In genomic region chr10:7787319-7787718, GRCm38 (mm10) we compare ENCODE assay signal across 22 mouse cellular contexts.
"Had no signal": no experiment of that assay in that cellular context is flagged by ENCODE, and none has a peak within 500 bp of the region (broad histone marks: within the 10 kb centered on the region; RNA-seq: fewer than 3 reads in every experiment).

No protein-coding gene starts in this region.

- ATAC-seq: liver, postnatal 0 days; lung, postnatal 0 days; midbrain, embryonic 16.5 days had no signal

- H3K4me2 ChIP-seq: kidney, embryonic 15.5 days; limb, embryonic 12.5 days; limb, embryonic 15.5 days; liver, embryonic 11.5 days; lung, embryonic 14.5 days; midbrain, embryonic 12.5 days; neural tube, embryonic 12.5 days; neural tube, embryonic 15.5 days had no signal

- H3K27ac ChIP-seq: kidney, embryonic 15.5 days; limb, embryonic 12.5 days; limb, embryonic 15.5 days; liver, embryonic 14.5 days; macrophage; midbrain, embryonic 12.5 days; neural tube, embryonic 12.5 days; neural tube, embryonic 15.5 days had no signal

- H3K9me3 ChIP-seq: kidney, embryonic 15.5 days; limb, embryonic 12.5 days; limb, embryonic 15.5 days; midbrain, embryonic 12.5 days; neural tube, embryonic 12.5 days; neural tube, embryonic 15.5 days had no signal

- H3K4me1 ChIP-seq: limb, embryonic 15.5 days; midbrain, embryonic 12.5 days had no signal

- H3K9ac ChIP-seq: kidney, embryonic 15.5 days; limb, embryonic 12.5 days; limb, embryonic 15.5 days; liver, embryonic 14.5 days; liver, postnatal 0 days; lung, embryonic 14.5 days; midbrain, embryonic 12.5 days; neural tube, embryonic 12.5 days; neural tube, embryonic 15.5 days had no signal

- H3K4me3 ChIP-seq: kidney, embryonic 15.5 days; limb, embryonic 12.5 days; limb, embryonic 15.5 days; midbrain, embryonic 12.5 days; neural tube, embryonic 12.5 days; neural tube, embryonic 15.5 days had no signal

- H3K27me3 ChIP-seq: kidney, embryonic 15.5 days; limb, embryonic 12.5 days; limb, embryonic 15.5 days; midbrain, embryonic 12.5 days; neural tube, embryonic 12.5 days; neural tube, embryonic 15.5 days had no signal

- DNase-seq: kidney, adult 11 months; kidney, adult 8-10 months; kidney, postnatal 10 days; kidney, postnatal 36 days; left cerebral cortex, postnatal 4 days; liver, postnatal 0 days; lung, embryonic 14.5 days; right cerebral cortex, adult 18-20 months; right cerebral cortex, postnatal 14 days; right cerebral cortex, postnatal 4 days; thymus, postnatal 25 days had no signal
